Mouse (Mus musculus): ENCODE measurements at regions not wholly inside any gene's neighbourhood (a gene's known extent, or its start where the extent isn't known, plus 50 kb on each side); places are given as distances from the start of the nearest gene placed in this dataset.

GRCm38 (mm10) chr13:28794547-28794946 lies 159.0 kb downstream of the Sox4 start:
- no peak for DNase-seq (ENCODE audit: low spot score)

DNA sequence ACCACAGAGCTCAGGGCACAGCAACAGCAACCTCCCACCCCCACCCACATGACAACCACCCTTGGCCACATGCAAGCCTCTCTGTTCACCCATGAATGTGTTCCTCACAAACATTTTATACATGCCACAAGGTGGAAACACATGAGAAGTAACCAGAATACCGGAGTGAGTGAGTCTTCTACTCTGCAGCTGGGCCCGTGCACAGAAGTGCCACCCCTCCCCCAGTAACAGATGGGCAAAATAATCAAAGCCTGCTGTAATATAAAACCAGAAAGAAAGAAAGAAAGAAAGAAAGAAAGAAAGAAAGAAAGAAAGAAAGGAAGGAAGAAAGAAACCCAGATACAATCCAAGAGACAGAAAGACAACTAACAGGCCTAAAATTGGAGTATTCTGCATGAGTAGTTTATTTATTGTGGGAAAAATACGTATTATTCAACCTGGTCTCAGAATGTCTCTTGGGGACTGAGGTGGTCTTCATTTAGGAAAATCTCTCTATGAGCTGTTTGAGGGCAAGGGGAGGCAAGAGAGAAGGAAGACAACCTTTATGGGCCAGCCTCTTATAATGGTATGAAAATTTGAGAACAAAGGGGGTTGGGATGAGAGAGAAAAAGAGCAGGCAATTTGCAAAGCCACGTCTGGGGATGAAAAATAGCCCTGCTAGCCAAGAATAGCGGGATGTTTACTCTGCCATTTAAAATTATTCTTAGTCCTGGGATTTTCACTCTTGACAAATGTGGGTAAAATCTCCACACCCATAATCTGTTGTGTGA lies 160.2 kb downstream of the Sox4 start:
- DNase-seq (ENCODE audit: low spot score), result no peak

GRCm38 (mm10) chr13:28792461-28793165 lies 160.9 kb downstream of the Sox4 start:
- no peak for DNase-seq (ENCODE audit: low spot score)

DNA sequence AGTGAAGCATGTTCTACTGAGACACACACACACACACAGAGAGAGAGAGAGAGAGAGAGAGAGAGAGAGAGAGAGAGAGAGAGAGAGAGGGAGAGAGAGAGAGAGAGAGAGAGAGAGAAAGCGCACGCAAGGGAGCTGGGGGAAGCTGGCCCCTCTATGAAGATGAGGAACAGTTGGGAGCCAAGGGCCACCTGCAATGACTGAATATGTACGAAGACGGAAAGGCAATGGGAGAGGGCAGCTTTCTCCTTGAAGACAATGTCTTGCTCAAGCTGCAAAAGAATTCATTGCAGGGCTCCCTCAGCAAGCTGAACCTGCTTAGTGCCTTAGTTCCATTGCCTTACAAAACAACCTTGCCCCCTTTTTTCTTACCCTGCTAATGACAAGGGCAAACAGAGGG lies 163.1 kb downstream of the Sox4 start:
- DNase-seq (ENCODE audit: low spot score), result no peak

DNA sequence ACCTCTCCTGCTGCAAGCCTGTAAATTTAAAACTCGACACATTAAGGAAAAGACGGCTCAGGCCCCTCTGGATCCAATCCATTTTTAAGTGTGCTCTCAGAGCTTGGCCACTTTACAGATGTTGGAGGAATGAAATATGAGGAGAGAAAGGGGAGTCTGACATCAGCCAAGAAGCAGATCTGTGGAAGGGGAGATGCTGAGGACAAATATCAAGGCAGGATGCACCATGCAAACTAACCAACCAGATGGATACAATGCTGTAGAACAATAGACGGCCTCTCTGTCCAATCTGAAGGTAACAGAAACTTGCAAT lies 166.2 kb downstream of the Sox4 start:
- no peak for DNase-seq (ENCODE audit: low spot score)

GRCm38 (mm10) chr13:28786629-28787330 lies 166.7 kb downstream of the Sox4 start:
- no peak for DNase-seq (ENCODE audit: low spot score)

DNA sequence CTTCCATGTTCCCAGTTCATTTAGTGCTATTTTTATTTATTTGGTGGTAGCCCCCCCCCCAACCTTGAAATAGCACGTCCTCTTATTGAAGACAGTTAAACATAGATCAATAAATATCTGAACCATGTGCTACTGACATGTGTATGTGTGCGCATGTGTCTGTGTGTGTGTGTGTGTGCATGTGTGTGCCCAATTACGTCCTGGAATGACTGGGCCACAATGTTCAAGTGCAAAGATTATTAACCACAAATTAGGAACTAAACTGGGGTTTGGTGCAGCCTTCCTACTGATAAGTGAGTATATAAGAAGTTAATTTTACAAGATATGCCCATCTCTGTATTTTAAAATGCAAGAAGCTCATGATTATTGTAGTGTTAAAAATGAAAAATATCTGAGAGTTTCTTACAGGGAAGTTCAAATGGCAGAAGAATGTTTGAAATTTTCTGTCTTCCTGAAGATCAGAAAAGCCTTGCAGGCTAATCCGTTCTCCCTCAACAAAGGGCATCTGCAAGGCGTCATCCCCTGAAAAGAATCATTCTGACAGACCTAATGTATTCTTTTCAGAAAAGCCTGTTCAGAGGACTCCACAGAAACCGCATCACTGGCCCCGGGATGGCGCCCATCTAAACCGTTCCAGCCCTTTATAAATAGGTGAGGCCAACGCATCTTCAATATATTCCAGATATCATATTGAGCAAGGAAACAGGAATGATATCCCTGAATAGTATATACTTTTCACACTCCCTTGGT lies 170.8 kb downstream of the Sox4 start:
- no peak for DNase-seq (ENCODE audit: low spot score)

DNA sequence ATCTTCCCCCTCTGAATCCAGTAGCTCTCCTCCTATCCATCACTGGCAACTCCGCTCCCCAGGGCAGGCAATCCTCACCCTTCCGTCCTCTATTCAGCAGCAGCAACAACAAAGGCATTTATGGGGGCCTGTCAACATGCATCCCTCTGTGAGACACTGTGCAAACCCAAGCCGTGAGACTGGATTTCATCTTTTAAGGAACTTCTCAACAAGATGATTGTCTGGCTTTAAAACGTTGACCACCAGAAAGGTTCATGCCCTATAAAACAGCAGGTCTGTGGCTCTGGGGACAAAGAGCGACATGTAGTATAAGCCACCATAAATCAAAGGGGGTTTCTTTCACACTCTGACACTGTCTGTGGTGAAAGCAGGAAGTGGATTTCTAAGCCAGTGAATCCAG lies 171.4 kb downstream of the Sox4 start:
- no peak for DNase-seq (ENCODE audit: low spot score)

GRCm38 (mm10) chr13:28781660-28782059 lies 171.9 kb downstream of the Sox4 start:
- DNase-seq (ENCODE audit: low spot score), result no peak

GRCm38 (mm10) chr13:28780462-28780861 lies 173.1 kb downstream of the Sox4 start:
- no peak for DNase-seq (ENCODE audit: low spot score)

GRCm38 (mm10) chr13:28775142-28775815 lies 178.2 kb downstream of the Sox4 start:
- DNase-seq (ENCODE audit: low spot score), result no peak

GRCm38 (mm10) chr13:28774649-28775048 lies 178.9 kb downstream of the Sox4 start:
- no peak for DNase-seq (ENCODE audit: low spot score)

GRCm38 (mm10) chr13:28773466-28773865 lies 180.0 kb downstream of the Sox4 start:
- DNase-seq (ENCODE audit: low spot score), result no peak

DNA sequence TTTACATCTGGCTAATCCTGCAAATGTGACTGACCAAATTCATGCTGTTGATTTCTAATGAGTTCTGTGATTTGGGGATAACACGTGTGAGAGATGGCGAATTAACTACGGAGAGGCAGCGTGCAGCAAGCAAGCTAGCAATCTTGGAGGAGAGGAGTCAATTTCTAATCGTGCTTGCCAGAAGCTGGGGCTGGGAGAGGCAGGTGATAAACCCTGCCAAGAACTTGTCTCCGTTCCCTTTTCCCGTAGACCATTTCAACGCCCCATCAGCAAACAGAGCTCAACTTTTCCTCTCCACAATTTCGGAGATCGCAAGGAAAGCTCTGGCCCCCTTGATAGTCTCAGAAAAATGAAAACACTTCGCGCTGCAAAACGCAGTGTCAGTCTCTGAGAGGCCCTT lies 183.0 kb downstream of the Sox4 start:
- no peak for DNase-seq (ENCODE audit: low spot score)

GRCm38 (mm10) chr13:28770018-28770417 lies 183.5 kb downstream of the Sox4 start:
- no peak for DNase-seq (ENCODE audit: low spot score)

DNA sequence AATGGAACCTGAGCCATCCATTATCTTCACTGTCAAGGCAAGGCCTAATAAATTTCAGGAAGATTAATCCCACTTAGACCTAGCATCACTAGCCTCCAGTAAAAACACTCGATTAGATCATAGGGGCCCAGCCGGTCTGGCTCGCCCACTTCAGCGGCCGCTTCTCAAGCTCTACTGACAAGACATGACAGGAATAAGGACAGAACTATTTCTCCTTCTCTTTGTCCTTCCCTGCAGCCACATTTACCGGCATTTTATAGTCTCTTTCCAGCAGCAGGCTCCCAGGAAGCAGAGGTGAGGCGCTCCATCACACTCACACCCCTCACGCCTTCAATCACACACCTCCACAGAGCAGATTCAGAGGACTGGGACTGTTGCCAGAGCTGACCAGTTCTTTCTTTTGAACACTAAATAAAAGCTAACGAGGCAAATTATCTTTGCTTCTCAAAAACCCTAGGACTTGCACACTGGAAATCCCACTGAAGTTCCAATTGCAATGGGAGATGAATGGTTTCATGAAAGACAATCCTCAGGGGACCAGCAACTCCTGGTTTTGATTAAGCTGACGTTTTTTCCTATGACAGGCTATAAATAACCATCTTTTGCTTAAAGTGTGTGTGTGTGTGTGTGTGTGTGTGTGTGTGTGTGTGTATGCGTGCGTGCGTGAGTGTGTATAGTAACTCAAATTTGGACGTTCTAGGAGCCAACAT lies 184.6 kb downstream of the Sox4 start:
- no peak for DNase-seq (ENCODE audit: low spot score)

- DNase-seq (ENCODE audit: low spot score), result no peak
These were observed 191.0 kb downstream of the Sox4 start for GRCm38 (mm10) chr13:28762555-28762954.

- DNase-seq (ENCODE audit: low spot score), result no peak
These were observed 194.5 kb downstream of the Sox4 start for GRCm38 (mm10) chr13:28759026-28759425.

DNA sequence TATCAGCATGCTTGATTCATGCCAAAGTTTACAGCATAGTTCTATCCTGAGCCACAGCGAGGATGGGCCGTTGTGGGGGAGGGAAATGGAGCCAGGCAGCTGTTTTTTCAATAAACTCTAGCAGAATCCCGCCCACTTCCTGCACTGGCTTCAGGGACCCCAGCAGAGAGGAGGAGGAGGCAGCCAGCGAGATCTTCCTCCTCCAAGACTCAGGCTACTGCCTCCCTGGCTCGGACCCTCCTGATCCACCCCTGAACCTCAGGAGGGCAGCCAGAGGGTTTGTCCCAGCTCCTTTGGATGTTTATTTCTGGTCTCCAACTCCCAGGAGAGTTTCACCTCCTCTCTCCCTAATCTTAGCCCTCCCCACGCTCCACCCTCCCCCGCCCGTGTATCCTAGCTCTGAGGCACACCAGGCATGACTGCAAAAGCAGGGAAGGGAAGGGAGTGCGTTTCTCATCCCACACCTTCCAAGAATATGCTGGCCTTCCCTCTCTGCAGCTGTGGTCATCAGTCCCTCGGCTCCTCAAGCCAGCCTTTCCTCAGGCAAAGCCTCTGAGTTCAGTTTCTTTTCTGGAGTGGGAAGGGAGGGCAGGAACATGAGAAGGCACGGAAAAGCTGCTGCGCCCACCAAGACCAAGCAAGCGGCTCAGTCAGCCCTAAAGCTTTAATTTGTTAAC lies 195.5 kb downstream of the Sox4 start:
- DNase-seq (ENCODE audit: low spot score), result peak; percentile 86

DNA sequence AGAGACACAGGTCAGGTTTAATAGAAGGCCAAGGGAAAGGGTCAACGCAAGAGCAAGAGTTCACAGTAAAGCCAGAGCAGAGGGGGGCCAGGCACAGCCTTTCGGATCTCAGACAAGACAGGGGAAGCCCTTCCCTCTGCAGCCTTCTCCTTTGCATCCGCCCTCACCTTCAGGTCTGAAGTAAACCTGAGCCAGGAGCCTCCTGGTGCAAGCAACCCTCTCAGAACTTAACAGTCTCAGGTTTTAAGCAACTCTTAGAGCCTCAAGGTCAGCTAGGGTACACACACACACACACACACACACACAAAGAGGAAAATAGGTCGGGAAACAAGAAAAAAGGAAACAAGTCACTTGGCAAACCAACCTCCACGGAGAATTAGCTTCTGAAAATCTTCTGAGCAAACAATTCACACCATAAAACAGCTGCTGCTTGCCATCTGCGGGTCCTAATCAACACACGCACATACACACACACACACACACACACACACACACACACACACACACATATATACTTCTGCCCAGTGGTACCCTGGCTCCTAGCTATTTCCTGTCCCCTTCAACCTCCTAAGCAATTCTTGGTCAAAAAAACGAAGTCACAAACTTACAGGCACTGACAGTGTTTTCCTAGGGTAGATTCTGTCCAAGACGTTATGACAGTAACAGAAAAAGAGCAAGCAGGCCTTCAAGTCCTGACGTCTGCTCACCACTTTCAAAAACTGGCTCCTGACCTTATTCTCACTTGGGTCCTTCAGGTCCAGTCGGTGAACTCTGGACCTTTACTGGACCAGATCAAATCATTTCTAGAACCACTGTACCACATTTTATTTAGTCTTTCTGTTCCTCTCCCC lies 196.4 kb downstream of the Sox4 start:
- no peak for DNase-seq (ENCODE audit: low spot score)

All from lung, postnatal 25 days (tissue).